Mouse (Mus musculus): ENCODE data around the gene Tril. TPM values are rescaled to one million over a fixed set of nuclear protein-coding genes. Genes with fewer than 3 reads are reported as not detected.

Tril gene
- polyA plus RNA-seq, 1 experiment from 2014 or later: 16.9 TPM

DNA sequence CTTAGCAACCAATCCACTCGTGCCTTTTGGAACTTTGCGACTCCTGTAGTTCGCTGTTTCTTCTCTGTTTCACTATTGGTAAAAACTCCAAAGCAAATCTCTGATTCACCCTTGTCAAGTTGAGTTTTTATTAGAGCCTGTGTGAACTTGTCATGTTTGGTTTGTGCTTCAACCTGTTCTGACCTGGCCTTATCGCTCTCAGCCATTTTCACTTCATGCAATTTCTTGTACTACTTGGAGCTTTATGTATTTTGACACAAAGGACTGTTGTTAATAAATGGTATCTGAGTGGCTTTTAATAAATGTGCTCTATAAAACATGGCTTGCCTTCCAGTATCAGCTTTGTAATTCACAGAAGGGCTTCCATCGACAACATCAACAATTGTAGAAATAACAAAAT lies 40.6 kb downstream of the Tril start:
- no peaks in the 10 kb centered on the region for H3K4me1 ChIP-seq (ENCODE audit: control insufficient read depth, insufficient read depth, low read length)
- H3K27me3 ChIP-seq (ENCODE audit: control insufficient read depth, insufficient read depth, low read depth, low read length): no peaks in the 10 kb centered on the region
- no peaks in the 10 kb centered on the region for H3K9me3 ChIP-seq (replicated peaks; ENCODE audit: control insufficient read depth, low read length, poor library complexity, severe bottlenecking)
- no peak overlapping the region for H3K4me2 ChIP-seq (ENCODE audit: low read length)
- WGBS: 86% methylated on average over 5 of the region's 5 CpGs
- H3K36me3 ChIP-seq (ENCODE audit: control insufficient read depth, insufficient read depth, low read length): no peaks in the 10 kb centered on the region
- no peak overlapping the region for H3K4me3 ChIP-seq (ENCODE audit: low read depth, low read length)
- no peak overlapping the region for H3K9ac ChIP-seq (ENCODE audit: low read depth, low read length)
- ATAC-seq: no peak
- H3K27ac ChIP-seq (ENCODE audit: low read length): no peak overlapping the region

DNA sequence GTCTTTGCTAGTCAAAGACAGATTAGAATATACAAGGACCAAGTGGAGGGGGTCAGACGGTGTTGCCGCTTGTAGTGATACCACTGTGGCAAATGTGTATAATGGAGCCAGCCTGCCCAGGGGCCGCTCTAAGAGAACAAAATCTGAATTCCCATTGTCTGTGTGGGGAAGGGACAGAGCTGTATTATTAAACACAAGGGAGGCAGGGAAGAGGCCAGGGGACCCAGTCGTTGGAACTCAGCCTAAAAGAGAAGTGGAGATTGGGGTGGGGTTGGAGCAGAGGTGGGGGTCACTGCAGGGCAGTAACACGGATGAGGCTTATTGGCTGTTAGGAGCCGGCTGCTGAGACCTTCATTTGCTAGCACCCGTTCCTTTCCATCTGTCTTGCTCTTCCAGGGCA lies 41.1 kb downstream of the Tril start:
- no peak overlapping the region for H3K4me3 ChIP-seq (ENCODE audit: low read depth, low read length)
- no peaks in the 10 kb centered on the region for H3K36me3 ChIP-seq (ENCODE audit: control insufficient read depth, insufficient read depth, low read length)
- no peak overlapping the region for H3K27ac ChIP-seq (ENCODE audit: low read length)
- H3K4me1 ChIP-seq (ENCODE audit: control insufficient read depth, insufficient read depth, low read length): no peaks in the 10 kb centered on the region
- 32% methylated on average over 7 of the region's 7 CpGs for WGBS
- ATAC-seq: no peak
- H3K9ac ChIP-seq (ENCODE audit: low read depth, low read length): no peak overlapping the region
- no peak overlapping the region for H3K4me2 ChIP-seq (ENCODE audit: low read length)
- H3K27me3 ChIP-seq (ENCODE audit: control insufficient read depth, insufficient read depth, low read depth, low read length): no peaks in the 10 kb centered on the region
- no peaks in the 10 kb centered on the region for H3K9me3 ChIP-seq (replicated peaks; ENCODE audit: control insufficient read depth, low read length, poor library complexity, severe bottlenecking)

DNA sequence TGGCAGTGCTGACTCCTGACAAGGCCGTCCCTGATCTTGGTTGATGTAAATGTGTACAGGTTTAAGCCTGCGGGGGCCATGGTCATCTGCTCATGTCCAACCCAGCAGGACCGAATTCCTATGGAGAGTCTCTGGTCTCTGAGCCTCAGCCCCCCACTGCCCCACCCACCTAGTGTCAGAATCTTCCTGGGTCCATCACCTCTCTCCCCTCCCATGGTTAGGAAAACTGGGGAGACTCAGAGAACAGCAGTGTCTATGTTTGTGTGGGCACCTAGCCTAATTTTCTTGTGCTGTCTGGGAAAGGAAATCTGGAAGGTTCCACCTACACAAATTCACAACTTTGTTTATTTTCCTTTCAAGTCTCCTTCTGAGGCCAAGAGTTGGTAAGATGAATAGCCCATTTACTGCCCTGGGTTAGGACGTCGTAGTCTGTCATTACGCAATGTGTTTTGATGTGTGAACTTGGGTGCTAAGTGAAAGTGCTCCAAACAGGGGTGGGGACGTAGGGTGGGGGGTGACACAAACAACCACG lies 42.1 kb downstream of the Tril start:
- no peak overlapping the region for H3K9ac ChIP-seq (ENCODE audit: low read depth, low read length)
- H3K27ac ChIP-seq (ENCODE audit: low read length): no peak overlapping the region
- H3K4me3 ChIP-seq (ENCODE audit: low read depth, low read length): no peak overlapping the region
- H3K27me3 ChIP-seq (ENCODE audit: control insufficient read depth, insufficient read depth, low read depth, low read length): no peaks in the 10 kb centered on the region
- H3K9me3 ChIP-seq (replicated peaks; ENCODE audit: control insufficient read depth, low read length, poor library complexity, severe bottlenecking): no peaks in the 10 kb centered on the region
- 83% methylated on average over 8 of the region's 8 CpGs for WGBS
- no peak overlapping the region for H3K4me2 ChIP-seq (ENCODE audit: low read length)
- no peaks in the 10 kb centered on the region for H3K4me1 ChIP-seq (ENCODE audit: control insufficient read depth, insufficient read depth, low read length)
- no peaks in the 10 kb centered on the region for H3K36me3 ChIP-seq (ENCODE audit: control insufficient read depth, insufficient read depth, low read length)
- no peak for ATAC-seq

DNA sequence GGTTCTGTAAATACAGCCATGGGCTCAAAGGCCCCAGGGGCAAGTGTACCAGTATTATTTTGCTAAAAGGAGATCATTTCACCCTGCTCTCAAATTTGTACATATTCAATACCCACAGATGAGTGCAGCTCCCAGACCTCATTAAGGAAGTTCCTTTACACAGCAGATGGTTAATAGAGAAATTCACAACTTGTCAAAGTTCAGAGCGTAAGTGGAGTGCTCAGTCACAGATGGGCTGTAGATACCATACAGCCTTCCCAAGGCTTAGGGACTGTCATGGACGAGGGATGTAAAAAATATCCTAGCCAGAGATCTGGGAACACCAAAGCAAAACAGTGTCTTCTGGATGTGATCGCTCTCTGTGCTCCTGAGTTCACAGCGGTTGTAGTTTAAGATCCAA lies 52.4 kb downstream of the Tril start:
- no peaks in the 10 kb centered on the region for H3K4me1 ChIP-seq (ENCODE audit: control insufficient read depth, insufficient read depth, low read length)
- no peak for ATAC-seq
- no peak overlapping the region for H3K27ac ChIP-seq (ENCODE audit: low read length)
- no peaks in the 10 kb centered on the region for H3K36me3 ChIP-seq (ENCODE audit: control insufficient read depth, insufficient read depth, low read length)
- H3K9me3 ChIP-seq (replicated peaks; ENCODE audit: control insufficient read depth, low read length, poor library complexity, severe bottlenecking): no peaks in the 10 kb centered on the region
- H3K9ac ChIP-seq (ENCODE audit: low read depth, low read length): no peak overlapping the region
- no peaks in the 10 kb centered on the region for H3K27me3 ChIP-seq (ENCODE audit: control insufficient read depth, insufficient read depth, low read depth, low read length)
- no peak overlapping the region for H3K4me3 ChIP-seq (ENCODE audit: low read depth, low read length)
- H3K4me2 ChIP-seq (ENCODE audit: low read length): no peak overlapping the region
- 92% methylated on average over 4 of the region's 4 CpGs for WGBS

DNA sequence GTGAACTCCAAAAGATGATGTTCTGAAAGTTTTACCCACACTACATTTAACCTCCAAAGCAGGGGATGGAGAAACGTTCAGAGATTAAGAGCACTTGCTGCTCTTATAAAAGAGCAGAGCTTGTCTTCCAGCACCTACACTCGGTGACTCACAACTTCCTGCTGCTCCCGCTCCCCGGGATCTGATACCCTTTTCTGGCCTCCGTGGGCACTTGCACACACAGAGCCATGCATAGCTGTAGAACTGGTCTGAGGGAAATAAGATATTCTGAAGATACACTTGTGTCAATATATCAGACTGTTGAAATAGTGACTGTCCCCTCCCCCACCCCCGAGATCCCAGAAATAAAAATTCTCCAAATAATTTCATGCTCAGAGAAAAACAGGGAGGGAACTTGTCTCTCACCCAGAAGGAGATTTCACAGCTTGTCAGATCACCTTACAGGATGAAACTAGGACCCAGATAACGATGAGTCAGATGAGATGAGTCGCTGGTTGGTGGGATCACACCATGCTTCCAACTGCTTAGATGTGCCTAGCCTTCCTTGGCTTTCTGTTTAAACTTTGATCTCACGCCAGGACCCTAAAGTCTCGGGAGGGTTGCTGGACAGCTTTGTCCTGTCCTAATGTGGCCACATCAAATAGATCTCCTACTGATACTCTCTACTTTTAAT lies 54.3 kb downstream of the Tril start:
- no peaks in the 10 kb centered on the region for H3K4me1 ChIP-seq (ENCODE audit: control insufficient read depth, insufficient read depth, low read length)
- no peak for ATAC-seq
- no peak overlapping the region for H3K27ac ChIP-seq (ENCODE audit: low read length)
- no peak overlapping the region for H3K9ac ChIP-seq (ENCODE audit: low read depth, low read length)
- H3K27me3 ChIP-seq (ENCODE audit: control insufficient read depth, insufficient read depth, low read depth, low read length): no peaks in the 10 kb centered on the region
- WGBS: 71% methylated on average over 10 of the region's 10 CpGs
- no peak overlapping the region for H3K4me3 ChIP-seq (ENCODE audit: low read depth, low read length)
- no peaks in the 10 kb centered on the region for H3K9me3 ChIP-seq (replicated peaks; ENCODE audit: control insufficient read depth, low read length, poor library complexity, severe bottlenecking)
- H3K4me2 ChIP-seq (ENCODE audit: low read length): no peak overlapping the region
- no peaks in the 10 kb centered on the region for H3K36me3 ChIP-seq (ENCODE audit: control insufficient read depth, insufficient read depth, low read length)

DNA sequence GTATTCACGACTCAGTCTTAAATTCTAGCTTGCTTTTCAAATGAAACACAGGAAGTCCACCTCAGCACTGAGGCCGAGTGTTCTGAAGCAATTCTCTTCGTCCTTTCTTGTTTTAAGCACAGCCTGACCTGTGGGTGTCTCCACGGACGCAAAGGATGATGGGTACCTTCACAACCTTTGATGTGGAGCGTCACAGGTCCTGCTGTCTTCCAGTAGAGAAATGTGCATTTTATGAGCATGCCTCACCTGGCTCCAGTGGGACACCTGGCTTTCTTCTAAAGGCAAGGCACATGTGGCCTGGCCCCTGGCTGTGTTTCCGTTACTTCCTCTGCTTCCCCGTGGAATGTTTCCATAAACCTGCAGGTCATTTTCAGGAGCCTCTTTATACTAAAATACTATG lies 54.9 kb downstream of the Tril start:
- H3K9me3 ChIP-seq (replicated peaks; ENCODE audit: control insufficient read depth, low read length, poor library complexity, severe bottlenecking): no peaks in the 10 kb centered on the region
- ATAC-seq: no peak
- H3K36me3 ChIP-seq (ENCODE audit: control insufficient read depth, insufficient read depth, low read length): no peaks in the 10 kb centered on the region
- no peak overlapping the region for H3K27ac ChIP-seq (ENCODE audit: low read length)
- H3K27me3 ChIP-seq (ENCODE audit: control insufficient read depth, insufficient read depth, low read depth, low read length): no peaks in the 10 kb centered on the region
- H3K4me2 ChIP-seq (ENCODE audit: low read length): no peak overlapping the region
- H3K4me3 ChIP-seq (ENCODE audit: low read depth, low read length): no peak overlapping the region
- H3K4me1 ChIP-seq (ENCODE audit: control insufficient read depth, insufficient read depth, low read length): peaks cover 4% of the 10 kb centered on the region; the same call in 1 of the 2 replicates
- WGBS: 75% methylated on average over 8 of the region's 8 CpGs
- H3K9ac ChIP-seq (ENCODE audit: low read depth, low read length): no peak overlapping the region

Other genes starting within 250 kb of the Tril start
- not detected in 2 replicates for gene Cpvl, start 157.8 kb upstream of the Tril start, polyA plus RNA-seq (2015; fragmentation: Nextera tagmentation; extraction: Ambion mirVana)
- 29.2 and 32.4 TPM in 2 replicates for gene Chn2, start 218.7 kb upstream of the Tril start, polyA plus RNA-seq (2015; fragmentation: Nextera tagmentation; extraction: Ambion mirVana)

All from midbrain, embryonic 16.5 days (tissue).